Mouse (Mus musculus): ENCODE data around the gene Lyrm9. TPM values are rescaled to one million over a fixed set of nuclear protein-coding genes. Genes with fewer than 3 reads are reported as not detected.

Gene Lyrm9
- polyA plus RNA-seq, 1 experiment from 2014 or later = 12.9 TPM

DNA sequence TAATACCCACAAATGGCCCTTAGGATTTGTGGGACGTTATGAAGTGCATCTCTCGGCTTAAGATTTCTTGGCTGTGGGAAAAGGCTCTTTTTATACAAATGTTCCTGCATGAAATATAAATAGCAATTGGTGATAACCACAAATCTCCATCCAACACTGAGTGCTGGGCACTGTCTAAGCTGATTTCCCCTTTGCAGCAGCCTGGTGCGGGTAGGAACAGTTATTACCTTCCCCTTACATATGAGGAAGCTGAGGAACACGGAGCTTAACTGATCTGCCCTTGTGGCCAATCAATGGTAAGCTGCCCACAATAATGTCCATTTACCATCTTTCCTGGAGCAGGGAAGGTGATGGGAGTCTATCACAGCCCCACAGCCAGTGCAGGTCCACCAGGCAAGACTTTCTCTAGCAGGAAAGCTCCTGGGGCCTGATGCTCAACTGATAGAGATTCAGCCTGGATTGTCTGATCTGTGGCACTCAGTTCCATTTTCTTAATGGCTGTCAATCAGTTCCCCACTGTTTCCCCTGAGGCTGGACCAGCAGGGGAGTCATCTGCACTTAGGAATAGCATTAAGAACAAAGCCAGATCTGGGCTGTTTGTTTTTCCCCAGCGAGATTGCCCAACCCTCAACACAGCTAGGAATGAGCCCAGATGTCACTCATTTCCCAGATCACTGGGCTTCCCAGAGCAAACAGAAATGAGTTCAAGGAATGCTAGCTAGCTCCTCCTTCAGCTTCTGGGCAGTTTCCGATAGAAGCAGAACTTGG is 18.9 kb upstream of the Lyrm9 start:
- no peaks in the 10 kb centered on the region for H3K27me3 ChIP-seq (ENCODE audit: insufficient read depth, low read length)
- peaks cover 9% of the 10 kb centered on the region; the same call in 1 of the 2 replicates for H3K4me1 ChIP-seq (ENCODE audit: insufficient read depth)
- H3K36me3 ChIP-seq (replicated peaks; ENCODE audit: insufficient read depth, low read length) = no peaks in the 10 kb centered on the region
- H3K4me3 ChIP-seq (ENCODE audit: low read depth, low read length) = no peak overlapping the region
- no peak overlapping the region for H3K27ac ChIP-seq (ENCODE audit: low read depth)
- H3K9ac ChIP-seq (replicated peaks) = no peak overlapping the region
- H3K4me2 ChIP-seq (ENCODE audit: low read depth, low read length) = no peak overlapping the region
- no peaks in the 10 kb centered on the region for H3K9me3 ChIP-seq (ENCODE audit: low read length)
- ATAC-seq = 0 out of 2 replicates have a peak, but pooled peaks have one; percentile 27
- DNase-seq = no peak
- WGBS (ENCODE audit: insufficient replicate concordance) = 40% methylated on average over 6 of the region's 6 CpGs
- TF ChIP-seq CTCF (IDR thresholded peaks at IDR 0.05; ENCODE audit: low read depth) (no peak), EP300 (IDR thresholded peaks at IDR 0.05; ENCODE audit: low read depth) (no peak)

DNA sequence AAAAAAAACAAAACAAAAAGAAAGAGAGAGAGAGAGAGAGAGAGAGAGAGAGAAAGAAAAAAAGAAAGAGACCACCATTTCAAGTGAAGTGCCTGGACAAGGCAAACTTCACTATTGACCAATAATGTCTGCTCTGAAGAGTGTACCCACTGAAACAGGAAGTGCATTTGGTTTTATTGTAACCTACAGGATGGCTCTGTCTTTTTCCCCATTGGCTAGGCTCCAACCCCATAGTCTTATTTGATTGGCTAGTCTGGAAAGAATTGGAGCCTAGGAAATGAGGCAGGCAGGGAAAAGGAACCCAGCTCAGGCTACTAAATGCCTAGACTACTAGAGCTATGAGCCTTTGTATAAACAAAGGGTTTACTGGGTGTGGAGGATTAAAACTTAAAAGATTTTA is 17.0 kb upstream of the Lyrm9 start:
- TF ChIP-seq EP300 (IDR thresholded peaks at IDR 0.05; ENCODE audit: low read depth) (no peak), CTCF (IDR thresholded peaks at IDR 0.05; ENCODE audit: low read depth) (no peak)

DNA sequence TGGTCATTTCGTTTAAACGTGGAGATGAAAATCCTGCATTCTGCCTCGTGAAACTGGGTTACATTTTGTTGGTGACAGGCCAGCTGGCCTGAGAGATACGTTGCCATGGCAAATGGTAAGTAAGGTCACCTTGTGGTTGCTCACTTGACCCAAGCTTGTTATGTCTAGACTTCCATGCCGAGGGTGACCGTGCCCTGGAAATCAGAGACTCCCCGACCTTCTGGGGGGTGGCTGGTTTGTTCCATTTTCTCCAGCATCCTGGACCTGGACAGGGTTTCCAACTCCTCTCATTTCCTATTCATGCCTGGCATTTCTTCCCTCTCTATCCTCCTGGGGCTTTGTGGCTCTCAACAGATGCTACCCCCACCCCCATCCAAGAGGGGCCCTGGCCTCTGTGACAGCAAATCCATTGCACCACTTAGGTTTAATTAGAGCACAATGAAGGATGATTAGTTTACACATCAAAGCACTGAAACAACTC is 11.9 kb upstream of the Lyrm9 start:
- Histone ChIP-seq H3K4me1 (ENCODE audit: insufficient read depth) (peaks cover 6% of the 10 kb centered on the region; the same call in 1 of the 2 replicates), H3K9me3 (ENCODE audit: low read length) (no peaks in the 10 kb centered on the region), H3K4me2 (ENCODE audit: low read depth, low read length) (no peak overlapping the region), H3K9ac (replicated peaks) (no peak overlapping the region), H3K36me3 (replicated peaks; ENCODE audit: insufficient read depth, low read length) (no peaks in the 10 kb centered on the region), H3K4me3 (ENCODE audit: low read depth, low read length) (no peak overlapping the region), H3K27me3 (ENCODE audit: insufficient read depth, low read length) (no peaks in the 10 kb centered on the region), H3K27ac (ENCODE audit: low read depth) (no peak overlapping the region)
- WGBS (ENCODE audit: insufficient replicate concordance) = 63% methylated on average over 7 of the region's 7 CpGs
- DNase-seq = no peak
- no peak for ATAC-seq
- TF ChIP-seq CTCF (IDR thresholded peaks at IDR 0.05; ENCODE audit: low read depth) = no peak
- TF ChIP-seq EP300 (IDR thresholded peaks at IDR 0.05; ENCODE audit: low read depth) = no peak

More for the DNA sequence above, 17.0 kb upstream of the Lyrm9 start:
- Histone ChIP-seq H3K9me3 (ENCODE audit: low read length) (no peaks in the 10 kb centered on the region), H3K36me3 (replicated peaks; ENCODE audit: insufficient read depth, low read length) (no peaks in the 10 kb centered on the region), H3K4me1 (ENCODE audit: insufficient read depth) (peaks cover 8% of the 10 kb centered on the region; the same call in 1 of the 2 replicates), H3K9ac (replicated peaks) (no peak overlapping the region), H3K4me2 (ENCODE audit: low read depth, low read length) (no peak overlapping the region), H3K27me3 (ENCODE audit: insufficient read depth, low read length) (no peaks in the 10 kb centered on the region), H3K27ac (ENCODE audit: low read depth) (no peak overlapping the region), H3K4me3 (ENCODE audit: low read depth, low read length) (no peak overlapping the region)
- no peak for ATAC-seq
- DNase-seq = no peak

DNA sequence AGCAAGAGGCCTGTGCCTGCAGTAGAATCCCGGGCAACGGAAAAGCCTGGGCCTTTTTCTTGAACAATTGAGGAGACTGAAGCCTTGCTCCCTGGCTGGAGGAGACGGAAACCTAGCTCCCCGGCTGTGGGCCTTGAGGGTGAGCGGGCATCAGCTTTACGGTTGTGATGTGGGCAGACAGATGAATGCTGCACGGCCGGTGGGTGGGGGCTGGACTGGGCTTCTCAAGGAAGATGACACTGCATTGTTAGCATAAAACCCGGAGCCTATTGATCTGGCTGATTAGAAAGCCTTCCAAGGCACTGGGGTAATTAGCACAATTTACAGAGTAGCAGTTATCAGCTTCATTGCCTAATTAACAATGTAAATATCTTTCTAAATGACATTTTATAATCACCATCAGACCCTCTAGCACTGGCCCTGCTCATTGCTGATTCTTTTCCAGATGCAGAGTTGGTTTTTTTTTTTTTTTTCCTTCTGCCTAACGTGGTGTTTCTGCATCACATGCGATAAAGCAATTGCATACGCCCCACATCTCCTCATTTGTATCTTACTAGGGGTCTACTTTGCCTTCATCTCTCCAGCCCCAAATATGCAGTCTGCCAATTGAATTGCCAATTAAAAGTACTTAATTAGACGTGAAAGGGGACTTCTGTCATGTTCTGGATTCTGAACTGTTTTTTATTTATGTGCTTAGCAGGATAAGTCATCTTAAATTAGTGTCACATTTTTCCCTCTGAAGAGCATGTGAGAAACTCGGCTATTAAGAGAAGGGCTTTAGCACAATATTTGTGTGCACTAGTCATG is 10.2 kb upstream of the Lyrm9 start:
- TF ChIP-seq CTCF (IDR thresholded peaks at IDR 0.05; ENCODE audit: low read depth) (no peak), EP300 (IDR thresholded peaks at IDR 0.05; ENCODE audit: low read depth) (no peak)
- Histone ChIP-seq H3K27ac (ENCODE audit: low read depth) (no peak overlapping the region), H3K36me3 (replicated peaks; ENCODE audit: insufficient read depth, low read length) (no peaks in the 10 kb centered on the region), H3K4me1 (ENCODE audit: insufficient read depth) (peaks cover 6% of the 10 kb centered on the region; the same call in 1 of the 2 replicates), H3K9me3 (ENCODE audit: low read length) (no peaks in the 10 kb centered on the region), H3K27me3 (ENCODE audit: insufficient read depth, low read length) (no peaks in the 10 kb centered on the region), H3K9ac (replicated peaks) (no peak overlapping the region), H3K4me3 (ENCODE audit: low read depth, low read length) (no peak overlapping the region), H3K4me2 (ENCODE audit: low read depth, low read length) (no peak overlapping the region)
- WGBS (ENCODE audit: insufficient replicate concordance) = 72% methylated on average over 14 of the region's 14 CpGs
- DNase-seq = no peak
- no peak for ATAC-seq

DNA sequence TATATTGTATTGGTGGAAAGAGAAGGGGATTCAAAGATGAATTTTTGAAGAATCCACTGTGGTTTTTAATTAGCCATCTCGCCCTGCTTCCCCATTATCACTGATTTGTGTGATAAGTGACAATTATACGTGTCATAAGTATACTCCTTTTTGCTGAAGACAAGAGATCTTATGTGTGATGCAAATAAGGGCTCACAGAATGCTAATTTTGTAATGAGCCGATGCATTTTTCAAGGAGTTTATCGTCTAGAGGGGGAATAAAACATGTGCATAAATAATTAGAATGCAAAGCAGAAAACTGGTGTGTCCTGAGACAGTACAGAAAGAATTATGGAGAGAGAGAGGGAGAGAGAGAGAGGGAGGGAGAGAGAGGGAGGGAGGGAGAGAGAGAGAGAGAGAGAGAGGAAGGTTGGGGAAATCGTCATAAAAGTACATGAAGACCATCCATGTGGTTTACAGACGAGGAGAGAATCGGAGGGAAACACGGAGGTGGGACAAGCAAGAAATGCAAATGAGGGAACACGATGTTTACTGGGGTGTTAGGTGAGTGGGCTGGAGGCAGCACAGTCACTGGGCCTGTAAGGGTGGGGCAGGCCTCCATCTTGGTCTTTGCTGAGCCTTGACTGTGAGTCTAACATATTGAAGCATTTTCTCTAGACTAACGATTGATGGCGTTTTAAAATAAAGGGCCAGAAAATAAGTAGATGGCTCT is 8.9 kb upstream of the Lyrm9 start:
- 80% methylated on average over 11 of the region's 11 CpGs for WGBS (ENCODE audit: insufficient replicate concordance)
- Histone ChIP-seq H3K36me3 (replicated peaks; ENCODE audit: insufficient read depth, low read length) (no peaks in the 10 kb centered on the region), H3K9ac (replicated peaks) (no peak overlapping the region), H3K27me3 (ENCODE audit: insufficient read depth, low read length) (no peaks in the 10 kb centered on the region), H3K27ac (ENCODE audit: low read depth) (no peak overlapping the region), H3K9me3 (ENCODE audit: low read length) (no peaks in the 10 kb centered on the region), H3K4me3 (ENCODE audit: low read depth, low read length) (no peak overlapping the region), H3K4me2 (ENCODE audit: low read depth, low read length) (no peak overlapping the region), H3K4me1 (ENCODE audit: insufficient read depth) (peaks cover 6% of the 10 kb centered on the region; the same call in 1 of the 2 replicates)
- no peak for TF ChIP-seq CTCF (IDR thresholded peaks at IDR 0.05; ENCODE audit: low read depth)
- no peak for TF ChIP-seq EP300 (IDR thresholded peaks at IDR 0.05; ENCODE audit: low read depth)
- no peak for DNase-seq
- no peak for ATAC-seq
